Mouse (Mus musculus): ENCODE results near the gene L1cam. TPM values are rescaled to one million over a fixed set of nuclear protein-coding genes. Genes with fewer than 3 reads are reported as not detected.

The L1cam gene
- 0.55 TPM for polyA plus RNA-seq (2012; fragmentation: generic; extraction: Trizol)
- long read RNA-seq, experiment 1: 0 reads
- long read RNA-seq, experiment 2, partial matches to known transcripts: 2 of 6 reads
- long read RNA-seq, experiment 2, other reads (novel, unspliced or antisense): 4 of 6 reads

DNA sequence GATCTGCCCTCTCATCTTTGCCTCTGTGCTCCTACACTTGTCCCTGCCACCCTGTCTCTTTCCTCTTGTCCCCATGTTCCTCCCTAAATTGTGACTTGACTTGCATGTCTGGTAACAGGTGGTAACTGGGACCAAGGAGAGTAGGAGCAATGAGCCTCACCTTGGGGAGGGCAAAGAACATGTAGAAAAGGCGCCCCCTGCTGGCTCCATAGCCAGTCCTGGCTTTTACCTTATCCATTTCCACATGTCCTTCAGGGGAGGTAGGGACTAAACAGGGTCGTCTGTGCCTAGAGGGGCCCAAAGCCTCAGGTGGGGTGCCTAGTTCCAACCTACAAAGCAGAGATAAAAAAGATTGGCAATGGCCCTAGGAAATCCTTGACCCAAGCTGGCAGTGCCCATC, at the start of gene L1cam:
Gene L1cam (minus strand): TSS at position 387 of the 400 bp plus-strand sequence.
- Histone ChIP-seq H3K36me3 (ENCODE audit: control insufficient read depth, insufficient read depth) (no peaks in the 10 kb centered on the region), H3ac (ENCODE audit: control insufficient read depth, insufficient read length, low read depth) (no peak within 1 kb of the TSS), H3K79me3 (ENCODE audit: low read depth) (no peaks in the 10 kb centered on the region), H3K4me3 (ENCODE audit: insufficient read depth, poor library complexity, severe bottlenecking) (no peak within 1 kb of the TSS), H3K79me2 (ENCODE audit: control insufficient read depth, insufficient read depth) (no peaks in the 10 kb centered on the region), H3K27me3 (ENCODE audit: control insufficient read depth, insufficient read depth, insufficient read length) (peaks cover 20% of the 10 kb centered on the region)
- TF ChIP-seq USF1 (IDR thresholded peaks at IDR 0.05; ENCODE audit: low read depth) (no peak), MYOG (IDR thresholded peaks at IDR 0.05; ENCODE audit: control insufficient read depth, extremely low read depth, insufficient read length) (no peak), MAX (IDR thresholded peaks at IDR 0.05) (no peak), CTCF (IDR thresholded peaks at IDR 0.05; ENCODE audit: control insufficient read depth, insufficient read depth, insufficient read length) (no peak), MYOD1 (IDR thresholded peaks at IDR 0.05; ENCODE audit: control insufficient read depth, insufficient read length, low read depth) (no peak), FOSL1 (IDR thresholded peaks at IDR 0.05; ENCODE audit: insufficient read depth, low read length, poor library complexity, severe bottlenecking) (no peak), CEBPB (IDR thresholded peaks at IDR 0.05; ENCODE audit: low read depth) (no peak)

DNA sequence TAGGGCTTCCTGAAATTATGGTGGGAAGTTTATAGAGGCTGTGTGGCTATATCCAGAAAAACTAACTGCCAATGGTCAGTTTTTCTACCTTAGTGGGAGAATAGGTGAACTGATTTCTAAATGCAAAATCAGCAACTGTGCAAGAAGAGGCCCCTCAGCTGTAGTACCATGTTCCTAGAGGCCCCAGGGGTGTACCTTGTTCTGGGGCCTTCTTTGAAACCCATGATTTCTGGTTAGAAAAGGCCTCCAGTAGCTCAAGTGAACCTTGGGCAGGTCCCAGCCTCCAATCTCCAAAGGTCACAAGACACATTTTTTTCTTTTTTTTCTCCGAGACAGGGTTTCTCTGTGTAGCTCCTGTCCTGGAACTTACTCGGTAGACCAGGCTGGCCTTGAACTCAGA, 46.4 kb upstream of the L1cam start:
- TF ChIP-seq USF1 (IDR thresholded peaks at IDR 0.05; ENCODE audit: low read depth): no peak
- TF ChIP-seq CTCF (IDR thresholded peaks at IDR 0.05; ENCODE audit: control insufficient read depth, insufficient read depth, insufficient read length): no peak
- no peak for TF ChIP-seq MYOD1 (IDR thresholded peaks at IDR 0.05; ENCODE audit: control insufficient read depth, insufficient read length, low read depth)
- no peak for TF ChIP-seq MYOG (IDR thresholded peaks at IDR 0.05; ENCODE audit: control insufficient read depth, extremely low read depth, insufficient read length)
- no peak for TF ChIP-seq FOSL1 (IDR thresholded peaks at IDR 0.05; ENCODE audit: insufficient read depth, low read length, poor library complexity, severe bottlenecking)
- no peak for TF ChIP-seq MAX (IDR thresholded peaks at IDR 0.05)
- TF ChIP-seq CEBPB (IDR thresholded peaks at IDR 0.05; ENCODE audit: low read depth): no peak
- Histone ChIP-seq H3K4me3 (ENCODE audit: insufficient read depth, poor library complexity, severe bottlenecking) (no peak overlapping the region), H3K36me3 (ENCODE audit: control insufficient read depth, insufficient read depth) (peaks cover 30% of the 10 kb centered on the region), H3K27me3 (ENCODE audit: control insufficient read depth, insufficient read depth, insufficient read length) (no peaks in the 10 kb centered on the region), H3ac (ENCODE audit: control insufficient read depth, insufficient read length, low read depth) (no peak overlapping the region), H3K79me2 (ENCODE audit: control insufficient read depth, insufficient read depth) (no peaks in the 10 kb centered on the region), H3K79me3 (ENCODE audit: low read depth) (no peaks in the 10 kb centered on the region)

DNA sequence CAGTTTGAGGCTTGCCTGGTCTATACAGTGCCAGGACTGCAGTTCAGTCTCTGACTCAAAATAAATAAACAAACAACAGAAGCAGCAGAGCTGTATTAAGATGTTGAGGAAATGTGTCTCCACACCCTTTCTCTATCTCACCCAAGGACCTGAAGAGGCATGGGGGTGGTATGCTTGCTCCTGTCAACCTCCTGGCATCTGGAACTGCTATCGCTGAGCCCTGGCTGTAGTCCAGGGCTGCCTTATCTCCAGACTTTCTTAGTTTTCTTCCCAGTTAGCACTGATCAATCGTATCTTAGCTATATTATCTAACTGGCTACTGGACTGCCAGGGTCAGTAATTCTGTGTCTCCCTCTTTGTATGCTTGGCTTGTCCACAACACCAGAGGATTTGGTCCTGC, 46.0 kb upstream of the L1cam start:
- no peak overlapping the region for H3K4me3 ChIP-seq (ENCODE audit: insufficient read depth, poor library complexity, severe bottlenecking)
- TF ChIP-seq CEBPB (IDR thresholded peaks at IDR 0.05; ENCODE audit: low read depth): no peak
- TF ChIP-seq MYOD1 (IDR thresholded peaks at IDR 0.05; ENCODE audit: control insufficient read depth, insufficient read length, low read depth): no peak
- TF ChIP-seq MYOG (IDR thresholded peaks at IDR 0.05; ENCODE audit: control insufficient read depth, extremely low read depth, insufficient read length): no peak
- no peak for TF ChIP-seq FOSL1 (IDR thresholded peaks at IDR 0.05; ENCODE audit: insufficient read depth, low read length, poor library complexity, severe bottlenecking)
- no peak for TF ChIP-seq USF1 (IDR thresholded peaks at IDR 0.05; ENCODE audit: low read depth)
- no peak for TF ChIP-seq CTCF (IDR thresholded peaks at IDR 0.05; ENCODE audit: control insufficient read depth, insufficient read depth, insufficient read length)
- no peak for TF ChIP-seq MAX (IDR thresholded peaks at IDR 0.05)
- no peaks in the 10 kb centered on the region for H3K27me3 ChIP-seq (ENCODE audit: control insufficient read depth, insufficient read depth, insufficient read length)
- H3K79me3 ChIP-seq (ENCODE audit: low read depth): no peaks in the 10 kb centered on the region
- no peaks in the 10 kb centered on the region for H3K79me2 ChIP-seq (ENCODE audit: control insufficient read depth, insufficient read depth)
- H3K36me3 ChIP-seq (ENCODE audit: control insufficient read depth, insufficient read depth): peaks cover 25% of the 10 kb centered on the region
- H3ac ChIP-seq (ENCODE audit: control insufficient read depth, insufficient read length, low read depth): no peak overlapping the region

DNA sequence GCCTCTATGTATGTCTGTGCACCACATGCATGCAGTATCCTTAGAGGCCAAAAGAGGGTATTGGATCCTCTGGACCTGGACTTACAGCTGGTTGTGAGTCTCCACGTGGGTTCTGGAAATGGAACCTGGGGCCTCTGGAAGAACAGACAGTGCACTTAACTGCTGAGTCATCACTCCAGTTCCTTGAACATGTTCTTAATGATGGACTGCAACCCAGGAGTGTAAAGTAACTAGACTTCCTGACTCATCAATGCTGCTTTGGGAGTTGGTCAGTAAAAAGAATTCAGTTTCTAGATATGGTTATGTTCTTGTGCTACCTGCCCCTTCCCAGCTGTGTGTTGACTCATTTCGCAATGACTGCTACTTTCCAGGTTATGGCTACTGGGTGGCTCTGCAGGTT, 36.0 kb upstream of the L1cam start:
- Histone ChIP-seq H3K36me3 (ENCODE audit: control insufficient read depth, insufficient read depth) (no peaks in the 10 kb centered on the region), H3K27me3 (ENCODE audit: control insufficient read depth, insufficient read depth, insufficient read length) (no peaks in the 10 kb centered on the region), H3K4me3 (ENCODE audit: insufficient read depth, poor library complexity, severe bottlenecking) (no peak overlapping the region), H3K79me3 (ENCODE audit: low read depth) (no peaks in the 10 kb centered on the region), H3K79me2 (ENCODE audit: control insufficient read depth, insufficient read depth) (no peaks in the 10 kb centered on the region), H3ac (ENCODE audit: control insufficient read depth, insufficient read length, low read depth) (no peak overlapping the region)
- TF ChIP-seq MYOD1 (IDR thresholded peaks at IDR 0.05; ENCODE audit: control insufficient read depth, insufficient read length, low read depth) (no peak), CEBPB (IDR thresholded peaks at IDR 0.05; ENCODE audit: low read depth) (peak; percentile 43), CTCF (IDR thresholded peaks at IDR 0.05; ENCODE audit: control insufficient read depth, insufficient read depth, insufficient read length) (no peak)

DNA sequence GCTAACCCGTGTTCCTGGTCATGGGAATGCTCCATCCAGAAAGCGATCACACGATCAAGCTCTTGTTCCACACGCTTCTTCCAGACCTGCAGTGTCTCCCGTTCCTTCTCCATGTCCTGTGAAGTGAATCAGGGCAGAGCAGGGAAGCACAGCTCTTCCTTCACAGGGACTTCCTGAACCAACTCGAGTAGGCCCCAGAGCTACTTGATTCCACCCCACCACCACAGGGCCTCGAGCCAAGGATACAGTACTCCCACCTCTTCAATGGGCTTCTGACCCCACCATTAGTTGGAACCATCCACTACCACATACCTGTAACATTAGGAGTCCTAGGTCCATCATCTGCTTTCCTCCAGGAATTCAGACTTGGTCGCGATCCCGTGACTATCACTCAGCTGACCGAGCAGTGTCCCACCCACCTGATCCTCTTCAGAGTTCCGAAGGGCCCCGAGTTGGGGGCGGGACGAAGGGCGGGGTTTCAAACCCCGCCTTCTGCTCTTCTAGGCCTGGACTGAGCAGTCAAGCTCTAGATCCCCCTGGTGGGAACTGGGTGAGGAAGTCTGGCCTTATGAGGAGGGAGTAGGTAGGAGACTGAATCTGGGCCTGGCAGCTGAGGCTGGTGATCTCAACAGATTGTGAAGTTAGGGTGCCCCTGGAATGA, 34.6 kb upstream of the L1cam start, which contains the start of gene Renbp:
Gene Renbp (minus strand): TSS at position 449 of the 661 bp plus-strand sequence.
- Histone ChIP-seq H3K79me2 (ENCODE audit: control insufficient read depth, insufficient read depth) (no peaks in the 10 kb centered on the region), H3K4me3 (ENCODE audit: insufficient read depth, poor library complexity, severe bottlenecking) (no peak within 1 kb of the TSS)
- TF ChIP-seq CTCF (IDR thresholded peaks at IDR 0.05; ENCODE audit: control insufficient read depth, insufficient read depth, insufficient read length) (no peak), MAX (IDR thresholded peaks at IDR 0.05) (no peak), MYOG (IDR thresholded peaks at IDR 0.05; ENCODE audit: control insufficient read depth, extremely low read depth, insufficient read length) (no peak), FOSL1 (IDR thresholded peaks at IDR 0.05; ENCODE audit: insufficient read depth, low read length, poor library complexity, severe bottlenecking) (no peak), CEBPB (IDR thresholded peaks at IDR 0.05; ENCODE audit: low read depth) (no peak), USF1 (IDR thresholded peaks at IDR 0.05; ENCODE audit: low read depth) (no peak), MYOD1 (IDR thresholded peaks at IDR 0.05; ENCODE audit: control insufficient read depth, insufficient read length, low read depth) (no peak)

More for the DNA sequence above, 34.6 kb upstream of the L1cam start, which contains the start of gene Renbp:
- Histone ChIP-seq H3K36me3 (ENCODE audit: control insufficient read depth, insufficient read depth) (no peaks in the 10 kb centered on the region), H3K79me3 (ENCODE audit: low read depth) (no peaks in the 10 kb centered on the region), H3K27me3 (ENCODE audit: control insufficient read depth, insufficient read depth, insufficient read length) (no peaks in the 10 kb centered on the region), H3ac (ENCODE audit: control insufficient read depth, insufficient read length, low read depth) (no peak within 1 kb of the TSS)

Data from C2C12 (cell line).